Mouse (Mus musculus) midbrain, postnatal 0 days (tissue): ENCODE data around the gene Hspa12a. TPM values are rescaled to one million over a fixed set of nuclear protein-coding genes. Genes with fewer than 3 reads are reported as not detected.

Source experiments
- ATAC-seq: fragments of 200-750 bp; cut with Nextera tagmentation; 2 replicates; pipeline ENCODE4 v1.8.0; 2017; ENCODE audit warnings: moderate number of reproducible peaks, mild to moderate bottlenecking, moderate TSS enrichment, moderate library complexity; ENCODE audit not compliant: low FRiP score
- DNase-seq: peaks from one replicate; pipeline ENCODE4 v3.0.0-alpha.2; 2015; ENCODE audit warnings: low spot score
- H3K27ac ChIP-seq: fragments of 300-500 bp; sonication (generic); 2 replicates; pipeline ENCODE4 v1.5.1; 2014; ENCODE audit warnings: low read depth, mild to moderate bottlenecking, low read length, mixed read lengths
- H3K27me3 ChIP-seq: fragments of 300-500 bp; sonication (generic); 2 replicates; pipeline ENCODE4 v1.6.1; 2014; ENCODE audit warnings: low read length, control low read depth, mixed read lengths; ENCODE audit not compliant: insufficient read depth
- H3K36me3 ChIP-seq: fragments of 300-500 bp; sonication (generic); 2 replicates; pipeline ENCODE4 v1.6.1; 2014; ENCODE audit warnings: low read length, control low read depth, mixed read lengths; ENCODE audit not compliant: insufficient read depth
- H3K4me1 ChIP-seq: fragments of 300-500 bp; sonication (generic); 2 replicates; pipeline ENCODE4 v1.6.1; 2014; ENCODE audit warnings: mild to moderate bottlenecking, control low read depth, antibody characterized with exemption, low read length, mixed read lengths; ENCODE audit not compliant: insufficient read depth
- H3K4me2 ChIP-seq: fragments of 300-500 bp; sonication (generic); 2 replicates; pipeline ENCODE4 v1.6.1; 2014; ENCODE audit warnings: low read depth, mild to moderate bottlenecking, low read length, mixed read lengths; ENCODE audit not compliant: poor library complexity, severe bottlenecking
- H3K4me3 ChIP-seq: fragments of 300-500 bp; sonication (generic); 2 replicates; pipeline ENCODE4 v1.5.1; 2014; ENCODE audit warnings: low read depth, mild to moderate bottlenecking, low read length, moderate library complexity
- H3K9ac ChIP-seq: fragments of 300-500 bp; sonication (generic); replicated peaks from 2 replicates; pipeline ENCODE4 v1.6.1; 2014; ENCODE audit warnings: mild to moderate bottlenecking, low read length, moderate library complexity, mixed read lengths; ENCODE audit not compliant: poor library complexity, severe bottlenecking
- H3K9me3 ChIP-seq: fragments of 300-500 bp; sonication (generic); 2 replicates; pipeline ENCODE4 v1.6.1; 2016; ENCODE audit warnings: low read length, control low read depth
- CTCF ChIP-seq: IDR thresholded peaks from 2 replicates; pipeline ENCODE4 v1.5.1; 2016; ENCODE audit warnings: antibody characterized with exemption, mild to moderate bottlenecking
- WGBS: fragments of 180-500 bp; shearing (Covaris S2); extraction: QIAGEN DNeasy Blood & Tissue Kit; methylation state at CpG from one replicate; pipeline ENCODE4 v1.1.7; 2014; 5-methylcytosine and 5-hydroxymethylcytosine counted together
- polyA plus RNA-seq: library from polyadenylated mRNA; unstranded; fragments of >200 nt; fragmentation: Nextera tagmentation; extraction: Ambion mirVana; gene quantifications from 2 replicates; pipeline ENCODE4 v1.2.1, GENCODE M21; 2015
- total RNA-seq: library from RNA; depleted of rRNA; stranded (reverse); fragments of >200 nt; gene quantifications from 2 replicates; pipeline ENCODE4 v1.2.3, GENCODE M21; 2014

Gene Hspa12a
- total and polyA plus RNA-seq, 2 experiments from 2014 or later: 53.8 to 73.7 TPM

DNA sequence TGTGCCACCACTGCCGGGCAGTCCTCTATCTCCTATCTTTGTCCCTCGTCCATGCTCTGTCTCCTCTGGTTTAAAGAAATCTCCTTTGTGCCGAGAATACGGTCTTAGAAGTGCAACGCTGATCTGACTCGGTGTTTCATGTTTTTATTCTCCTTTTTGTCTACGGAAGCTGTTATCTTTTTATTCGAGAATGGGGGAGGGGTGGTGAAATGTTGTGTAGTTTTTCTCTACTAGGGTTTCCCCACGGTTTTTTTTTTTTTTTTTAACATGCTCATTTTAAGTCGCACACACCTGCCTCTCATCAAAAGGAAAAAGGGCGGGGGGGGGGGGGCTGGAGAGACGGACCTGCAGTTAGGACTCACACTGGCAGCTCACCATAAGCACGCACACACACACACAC, 8.8 kb upstream of the Hspa12a start:
- no peaks in the 10 kb centered on the region for H3K9me3 ChIP-seq
- WGBS: 69% methylated on average over 12 of the region's 13 CpGs
- no peak overlapping the region for H3K27ac ChIP-seq
- H3K27me3 ChIP-seq: peaks cover 9% of the 10 kb centered on the region
- ATAC-seq: no peak
- no peak overlapping the region for H3K4me3 ChIP-seq
- no peaks in the 10 kb centered on the region for H3K4me1 ChIP-seq
- no peaks in the 10 kb centered on the region for H3K36me3 ChIP-seq
- DNase-seq: no peak
- H3K4me2 ChIP-seq: no peak overlapping the region
- H3K9ac ChIP-seq: no peak overlapping the region
- TF ChIP-seq CTCF: no peak

DNA sequence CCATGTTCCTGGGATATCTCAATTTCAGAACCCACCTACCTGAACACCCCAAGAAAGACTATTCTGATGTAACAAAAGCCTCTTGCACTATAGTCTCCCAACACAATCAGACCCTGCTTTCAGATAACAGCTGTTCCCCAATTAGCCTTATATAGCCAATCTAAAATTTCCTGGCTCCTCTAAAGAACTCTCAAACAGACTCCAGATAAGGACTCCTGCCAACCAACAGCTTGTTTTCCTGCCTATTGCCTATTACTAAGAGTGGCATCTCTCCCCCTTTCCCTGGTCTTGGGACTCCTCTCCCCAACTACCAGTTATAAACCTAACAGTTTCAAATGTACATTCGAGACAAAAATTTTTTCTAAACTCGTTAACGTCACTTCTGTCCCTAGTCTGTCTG, 8.1 kb upstream of the Hspa12a start:
- Histone ChIP-seq H3K27ac (no peak overlapping the region), H3K36me3 (no peaks in the 10 kb centered on the region), H3K4me1 (no peaks in the 10 kb centered on the region), H3K4me2 (no peak overlapping the region), H3K4me3 (no peak overlapping the region), H3K9ac (no peak overlapping the region), H3K27me3 (peaks cover 15% of the 10 kb centered on the region), H3K9me3 (no peaks in the 10 kb centered on the region)
- ATAC-seq (no peak), DNase-seq (no peak)
- WGBS: 97% methylated on average over 3 of the region's 3 CpGs
- no peak for TF ChIP-seq CTCF

DNA sequence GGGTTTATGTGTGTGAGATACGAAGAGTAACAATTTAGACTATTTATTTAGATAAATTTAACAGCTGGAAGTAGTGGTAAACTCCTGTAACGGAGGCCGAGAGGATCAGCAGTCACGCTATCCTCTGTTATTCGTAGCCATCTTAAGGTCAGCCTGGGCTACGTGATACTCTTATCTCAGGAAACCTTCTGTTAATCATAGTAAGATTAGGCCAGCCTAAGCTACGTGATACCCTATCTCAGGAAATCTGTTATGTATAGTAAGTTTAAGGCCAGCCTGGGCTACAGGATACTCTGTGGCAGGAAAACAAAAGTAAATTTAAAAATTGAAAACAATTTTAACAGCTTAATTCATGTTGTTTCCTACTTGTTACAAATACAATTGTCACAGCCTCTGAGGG, 2.5 kb upstream of the Hspa12a start:
- Histone ChIP-seq H3K27me3 (peaks cover 17% of the 10 kb centered on the region; the same call in 1 of the 2 replicates), H3K27ac (no peak overlapping the region), H3K36me3 (no peaks in the 10 kb centered on the region), H3K4me2 (no peak overlapping the region), H3K9me3 (no peaks in the 10 kb centered on the region), H3K4me1 (peaks cover 5% of the 10 kb centered on the region; the same call in 1 of the 2 replicates), H3K9ac (no peak overlapping the region), H3K4me3 (no peak overlapping the region)
- ATAC-seq: no peak
- WGBS: 82% methylated on average over 7 of the region's 7 CpGs
- DNase-seq: no peak
- TF ChIP-seq CTCF: no peak

DNA sequence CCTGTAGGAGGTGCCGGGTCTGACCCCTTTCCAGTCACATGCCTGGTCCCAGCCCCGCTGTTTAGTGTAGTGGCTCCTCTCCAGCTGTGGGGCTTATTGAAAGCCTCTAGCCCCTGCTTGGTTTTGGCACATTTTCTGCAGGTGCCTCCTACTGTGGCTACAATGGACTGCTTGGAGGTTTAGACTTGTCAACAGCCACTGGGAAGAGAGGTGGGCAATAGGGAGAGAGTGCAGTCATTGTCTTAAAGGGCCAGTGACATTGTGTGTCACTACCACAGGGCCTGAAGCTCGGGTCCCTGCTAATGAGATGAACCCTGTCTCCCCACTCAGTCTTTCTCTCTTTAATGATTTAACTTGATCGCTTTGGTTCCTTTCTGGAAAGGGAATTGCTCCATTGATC, 10.4 kb downstream of the Hspa12a start:
- H3K4me1 ChIP-seq: no peaks in the 10 kb centered on the region
- H3K4me3 ChIP-seq: no peak overlapping the region
- DNase-seq (no peak), ATAC-seq (no peak)
- no peaks in the 10 kb centered on the region for H3K9me3 ChIP-seq
- H3K27me3 ChIP-seq: peaks cover 32% of the 10 kb centered on the region
- TF ChIP-seq CTCF: no peak
- H3K36me3 ChIP-seq: no peaks in the 10 kb centered on the region
- 14% methylated on average over 4 of the region's 4 CpGs for WGBS
- no peak overlapping the region for H3K9ac ChIP-seq
- H3K4me2 ChIP-seq: no peak overlapping the region
- no peak overlapping the region for H3K27ac ChIP-seq

DNA sequence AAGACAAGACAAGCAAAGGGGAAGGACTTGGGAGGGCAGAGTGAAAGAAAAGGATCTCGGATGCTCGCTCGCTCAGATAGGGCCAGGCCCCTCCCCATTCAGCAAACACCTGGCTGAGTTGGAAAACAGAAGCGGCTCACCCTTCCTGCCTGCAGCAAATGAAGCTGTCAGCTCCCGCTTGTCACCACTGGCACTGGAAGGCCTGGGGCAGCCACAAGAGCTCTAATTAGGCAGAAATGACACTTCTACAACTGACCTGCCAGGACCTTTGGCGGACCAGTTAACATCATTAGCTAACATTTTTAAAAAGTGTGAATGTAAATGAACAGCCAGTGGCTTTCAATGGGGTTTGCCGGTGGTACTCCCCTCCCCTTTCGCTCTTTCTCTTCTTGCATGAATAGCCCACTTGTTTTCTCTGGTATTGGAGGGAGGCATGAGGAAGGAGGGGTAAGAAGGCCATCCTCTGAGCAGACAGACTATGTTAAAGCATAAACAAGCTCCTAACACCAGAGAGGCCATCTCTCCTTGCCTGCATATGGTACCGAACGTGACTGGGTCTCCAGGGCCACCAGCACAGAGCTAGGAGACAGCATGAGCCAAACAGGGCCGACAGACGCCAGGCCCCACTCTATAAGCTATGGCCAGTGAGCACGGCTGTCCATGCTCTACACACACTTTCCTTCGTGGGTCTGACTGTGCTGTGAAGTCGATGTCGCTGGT, 12.2 kb downstream of the Hspa12a start:
- no peak for TF ChIP-seq CTCF
- 17% methylated on average over 16 of the region's 16 CpGs for WGBS
- ATAC-seq (no peak), DNase-seq (peak; percentile 30)
- 0 out of 2 replicates have a peak overlapping the region, but pooled peaks have one; percentile 2 for H3K4me2 ChIP-seq
- H3K27me3 ChIP-seq: peaks cover 32% of the 10 kb centered on the region
- no peak overlapping the region for H3K27ac ChIP-seq
- H3K9me3 ChIP-seq: no peaks in the 10 kb centered on the region
- H3K4me3 ChIP-seq: no peak overlapping the region
- no peaks in the 10 kb centered on the region for H3K36me3 ChIP-seq
- no peaks in the 10 kb centered on the region for H3K4me1 ChIP-seq
- no peak overlapping the region for H3K9ac ChIP-seq

DNA sequence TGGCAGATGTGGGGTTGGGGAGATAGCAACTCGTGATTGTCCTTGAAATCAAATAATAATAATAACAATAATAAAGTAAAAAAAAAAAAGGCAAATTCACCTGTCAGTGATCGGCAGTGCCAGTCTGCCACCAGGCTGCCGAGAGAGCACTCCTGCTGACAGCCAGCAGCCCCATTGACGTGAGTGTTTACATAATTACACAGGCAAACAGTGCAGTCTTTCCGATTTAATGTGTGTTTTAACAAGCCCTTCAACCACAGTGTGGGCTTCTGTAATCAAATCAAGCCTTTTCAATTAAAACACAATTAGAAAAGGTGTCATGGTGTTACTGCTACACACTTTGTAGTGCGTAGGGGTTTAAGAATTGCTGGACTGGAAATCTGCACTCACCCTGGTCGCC, 24.3 kb downstream of the Hspa12a start:
- H3K4me1 ChIP-seq: no peaks in the 10 kb centered on the region
- 0 out of 2 replicates have a peak, but pooled peaks cover 4% of the 10 kb centered on the region for H3K27me3 ChIP-seq
- H3K4me3 ChIP-seq: no peak overlapping the region
- H3K27ac ChIP-seq: no peak overlapping the region
- H3K9me3 ChIP-seq: no peaks in the 10 kb centered on the region
- 23% methylated on average over 7 of the region's 7 CpGs for WGBS
- DNase-seq (no peak), ATAC-seq (no peak)
- TF ChIP-seq CTCF: no peak
- no peaks in the 10 kb centered on the region for H3K36me3 ChIP-seq
- peak overlapping the region; percentile 24; the same call in 1 of the 2 replicates for H3K4me2 ChIP-seq
- no peak overlapping the region for H3K9ac ChIP-seq
